In the genomic region with DNA sequence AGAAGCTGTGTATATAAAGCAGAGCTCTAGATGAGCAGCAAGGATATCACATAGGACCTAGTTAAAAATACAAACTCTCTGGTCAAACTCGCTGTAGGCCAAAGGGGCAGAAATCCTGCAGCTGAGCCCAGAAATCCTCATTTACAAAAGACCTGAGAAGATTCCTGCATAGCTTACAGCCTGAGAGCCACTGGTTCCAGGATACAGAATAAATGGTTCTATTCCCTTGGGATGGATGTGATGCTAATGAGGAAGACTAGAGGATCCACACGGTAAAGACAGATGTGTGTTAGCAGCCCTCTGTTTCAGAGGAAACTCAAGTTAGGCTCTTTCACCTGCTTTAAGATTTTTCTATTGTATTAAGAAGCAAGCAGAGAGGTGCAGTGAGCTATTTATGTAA, we compare ENCODE assay signal across 26 mouse cellular contexts.
DNase-seq lines count a peak whose midpoint lies in the region; ATAC-seq lines count a peak whose summit lies in the region.
"Had no signal": no experiment of that assay in that cellular context is flagged by ENCODE, and none has a peak within 500 bp of the region (broad histone marks: within the 10 kb centered on the region; RNA-seq: fewer than 3 reads in every experiment).

No protein-coding gene starts in this region.

- H3K9ac ChIP-seq in neural tube, embryonic 14.5 days (replicated peaks; ENCODE audit: low read depth, low read length), result no peak overlapping the region
- no peak overlapping the region for H3K9ac ChIP-seq in hindbrain, embryonic 13.5 days
- no peak overlapping the region for H3K9ac ChIP-seq in midbrain, embryonic 13.5 days (replicated peaks)
- H3K9ac ChIP-seq: forebrain, postnatal 0 days; heart, embryonic 13.5 days; limb, embryonic 13.5 days; liver, embryonic 12.5 days; neural tube, embryonic 12.5 days had no signal

- H3K4me2 ChIP-seq in neural tube, embryonic 14.5 days (ENCODE audit: low read depth, low read length), result no peak overlapping the region
- H3K4me2 ChIP-seq in hindbrain, embryonic 13.5 days, result no peak overlapping the region
- no peak overlapping the region for H3K4me2 ChIP-seq in midbrain, embryonic 13.5 days (replicated peaks)
- H3K4me2 ChIP-seq: heart, embryonic 13.5 days; limb, embryonic 13.5 days; liver, embryonic 12.5 days; neural tube, embryonic 12.5 days had no signal

- no peak overlapping the region for H3K4me3 ChIP-seq in neural tube, embryonic 14.5 days (ENCODE audit: low read depth, low read length)
- no peak overlapping the region for H3K4me3 ChIP-seq in hindbrain, embryonic 13.5 days
- H3K4me3 ChIP-seq in midbrain, embryonic 13.5 days (replicated peaks), result no peak overlapping the region
- H3K4me3 ChIP-seq: embryonic facial prominence, embryonic 10.5 days; heart, adult 2 months; heart, embryonic 13.5 days; limb, embryonic 13.5 days; liver, embryonic 12.5 days; neural tube, embryonic 12.5 days had no signal

- no peaks in the 10 kb centered on the region for H3K27me3 ChIP-seq in neural tube, embryonic 14.5 days (ENCODE audit: control insufficient read depth, insufficient read depth, low read length)
- H3K27me3 ChIP-seq in hindbrain, embryonic 13.5 days, result no peaks in the 10 kb centered on the region
- H3K27me3 ChIP-seq in midbrain, embryonic 13.5 days, result no peaks in the 10 kb centered on the region
- H3K27me3 ChIP-seq: heart, embryonic 13.5 days; limb, embryonic 13.5 days; liver, embryonic 12.5 days; neural tube, embryonic 12.5 days had no signal

- 31% methylated on average over 2 of the region's 2 CpGs for WGBS in neural tube, embryonic 14.5 days
- WGBS in hindbrain, embryonic 13.5 days, result 16% methylated on average over 2 of the region's 2 CpGs
- 22% methylated on average over 2 of the region's 2 CpGs for WGBS in midbrain, embryonic 13.5 days

- peaks cover 12% of the 10 kb centered on the region; the same call in 1 of the 2 replicates for H3K4me1 ChIP-seq in neural tube, embryonic 14.5 days (ENCODE audit: control insufficient read depth, insufficient read depth, low read length)
- H3K4me1 ChIP-seq in hindbrain, embryonic 13.5 days (replicated peaks), result peaks cover 39% of the 10 kb centered on the region
- peaks cover 37% of the 10 kb centered on the region for H3K4me1 ChIP-seq in midbrain, embryonic 13.5 days (replicated peaks)
- H3K4me1 ChIP-seq: liver, embryonic 12.5 days had no signal

- no peak overlapping the region for H3K27ac ChIP-seq in neural tube, embryonic 14.5 days (ENCODE audit: low read depth, low read length)
- peak overlapping the region; percentile 73 for H3K27ac ChIP-seq in hindbrain, embryonic 13.5 days
- peak overlapping the region; percentile 70 for H3K27ac ChIP-seq in midbrain, embryonic 13.5 days
- H3K27ac ChIP-seq: embryonic facial prominence, embryonic 10.5 days; heart, adult 2 months; heart, embryonic 13.5 days; limb, embryonic 13.5 days; liver, embryonic 12.5 days; neural tube, embryonic 12.5 days; stomach, postnatal 0 days had no signal

- intact Hi-C loops in left cerebral cortex, postnatal 36 days (cut with DNase I), result no loop called here

- no peaks in the 10 kb centered on the region for H3K9me3 ChIP-seq in neural tube, embryonic 14.5 days (ENCODE audit: control insufficient read depth, low read length)
- no peaks in the 10 kb centered on the region for H3K9me3 ChIP-seq in hindbrain, embryonic 13.5 days
- no peaks in the 10 kb centered on the region for H3K9me3 ChIP-seq in midbrain, embryonic 13.5 days
- H3K9me3 ChIP-seq: embryonic facial prominence, embryonic 10.5 days; heart, embryonic 13.5 days; limb, embryonic 13.5 days; liver, embryonic 12.5 days; neural tube, embryonic 12.5 days had no signal

- no peak for DNase-seq in neural tube, embryonic 10.5 days (ENCODE audit: extremely low spot score, low spot score)
- no peak for DNase-seq in kidney, postnatal 36 days
- no peak for DNase-seq in left cerebral cortex, postnatal 36 days (ENCODE audit: low spot score in 2 of 2)
- DNase-seq in gastrocnemius, postnatal 4 days (ENCODE audit: low spot score in 2 of 2), result no peak
- DNase-seq: adrenal gland, adult 8-10 months; cerebellum, adult 2 months; cerebellum, postnatal 36 days; forebrain, postnatal 0 days; gastrocnemius, postnatal 25 days; heart, adult 2 months; heart, postnatal 14 days; kidney, adult 11 months; lung, adult 18-20 months; lung, postnatal 10 days; thymus, adult 2 months; thymus, postnatal 4 days had no signal

- ATAC-seq in neural tube, embryonic 14.5 days (ENCODE audit: low read depth), result peak; percentile 54; the same call in 1 of the 2 replicates
- ATAC-seq in hindbrain, embryonic 13.5 days (ENCODE audit: low FRiP score), result no peak
- peak; percentile 75 for ATAC-seq in midbrain, embryonic 13.5 days
- ATAC-seq: activated CD4-positive, CD25-positive, alpha-beta regulatory T cell, adult 4 months; forebrain, postnatal 0 days; liver, embryonic 12.5 days had no signal

- no peaks in the 10 kb centered on the region for H3K36me3 ChIP-seq in neural tube, embryonic 14.5 days (ENCODE audit: control insufficient read depth, insufficient read depth, low read length)
- no peaks in the 10 kb centered on the region for H3K36me3 ChIP-seq in hindbrain, embryonic 13.5 days
- H3K36me3 ChIP-seq in midbrain, embryonic 13.5 days, result no peaks in the 10 kb centered on the region
- H3K36me3 ChIP-seq: embryonic facial prominence, embryonic 10.5 days; heart, embryonic 13.5 days; limb, embryonic 13.5 days; liver, embryonic 12.5 days; neural tube, embryonic 12.5 days had no signal
